10 mouse cellular contexts compared by ENCODE assay signal in genomic region chr12:80604218-80604617, GRCm38 (mm10). TPM values are rescaled to one million over a fixed set of nuclear protein-coding genes. Genes with fewer than 3 reads are reported as not detected.
A peak's percentile ranks its signal among the peaks of the same experiment; 100 is the strongest.
DNase-seq lines count a peak whose midpoint lies in the region; ATAC-seq and TF ChIP-seq lines count a peak whose summit lies in the region.
"Had no signal": no experiment of that assay in that cellular context is flagged by ENCODE, and none has a peak within 500 bp of the region (broad histone marks: within the 10 kb centered on the region; RNA-seq: fewer than 3 reads in every experiment).

No protein-coding gene starts in this region.

- 77% methylated on average over 2 of the region's 2 CpGs for WGBS in kidney, embryonic 16.5 days
- 77% methylated on average over 2 of the region's 2 CpGs for WGBS in midbrain, embryonic 11.5 days
- WGBS in midbrain, embryonic 13.5 days: 69% methylated on average over 2 of the region's 2 CpGs
- 79% methylated on average over 2 of the region's 2 CpGs for WGBS in stomach, embryonic 16.5 days

- no peaks in the 10 kb centered on the region for H3K9me3 ChIP-seq in kidney, embryonic 16.5 days (ENCODE audit: low read length)
- H3K9me3 ChIP-seq in midbrain, embryonic 11.5 days (ENCODE audit: control insufficient read depth, low read length): no peaks in the 10 kb centered on the region
- H3K9me3 ChIP-seq in midbrain, embryonic 13.5 days: no peaks in the 10 kb centered on the region
- H3K9me3 ChIP-seq in stomach, embryonic 16.5 days (replicated peaks; ENCODE audit: control insufficient read depth, low read length): no peaks in the 10 kb centered on the region
- H3K9me3 ChIP-seq: forebrain, embryonic 13.5 days had no signal

- no peak overlapping the region for H3K9ac ChIP-seq in kidney, embryonic 16.5 days (replicated peaks; ENCODE audit: low read length)
- H3K9ac ChIP-seq in midbrain, embryonic 11.5 days (ENCODE audit: low read length): no peak overlapping the region
- no peak overlapping the region for H3K9ac ChIP-seq in midbrain, embryonic 13.5 days (replicated peaks)
- no peak overlapping the region for H3K9ac ChIP-seq in stomach, embryonic 16.5 days (ENCODE audit: low read length)
- H3K9ac ChIP-seq: forebrain, embryonic 13.5 days had no signal

- 0 out of 2 replicates have a peak overlapping the region, but pooled peaks have one; percentile 28 for H3K27ac ChIP-seq in gastrocnemius, adult 2 months
- peak overlapping the region; percentile 56 for H3K27ac ChIP-seq in kidney, embryonic 16.5 days (ENCODE audit: low read length)
- H3K27ac ChIP-seq in midbrain, embryonic 11.5 days (ENCODE audit: low read depth, low read length): no peak overlapping the region
- no peak overlapping the region for H3K27ac ChIP-seq in midbrain, embryonic 13.5 days
- peak overlapping the region; percentile 40 for H3K27ac ChIP-seq in stomach, embryonic 16.5 days (ENCODE audit: low read length)

- no peak for DNase-seq in gastrocnemius, adult 2 months
- no peak for DNase-seq in gastrocnemius, postnatal 36 days
- DNase-seq in kidney, postnatal 25 days: no peak
- peak; percentile 59 for DNase-seq in midbrain, embryonic 11.5 days (ENCODE audit: low spot score, missing footprints)
- DNase-seq: thymus, postnatal 14 days had no signal

- H3K4me2 ChIP-seq in kidney, embryonic 16.5 days (replicated peaks; ENCODE audit: low read depth, low read length): no peak overlapping the region
- H3K4me2 ChIP-seq in midbrain, embryonic 11.5 days: no peak overlapping the region
- no peak overlapping the region for H3K4me2 ChIP-seq in midbrain, embryonic 13.5 days (replicated peaks)
- H3K4me2 ChIP-seq in stomach, embryonic 16.5 days (ENCODE audit: low read depth, low read length): no peak overlapping the region
- H3K4me2 ChIP-seq: forebrain, embryonic 13.5 days had no signal

- ATAC-seq in kidney, embryonic 16.5 days (ENCODE audit: low FRiP score, low TSS enrichment): no peak
- ATAC-seq in midbrain, embryonic 11.5 days (ENCODE audit: low FRiP score): no peak
- ATAC-seq in midbrain, embryonic 13.5 days: no peak
- ATAC-seq in stomach, embryonic 16.5 days (ENCODE audit: insufficient read depth, low FRiP score): no peak
- ATAC-seq: activated CD4-positive, CD25-positive, alpha-beta regulatory T cell, adult 4 months; forebrain, embryonic 13.5 days had no signal

- no peaks in the 10 kb centered on the region for H3K27me3 ChIP-seq in kidney, embryonic 16.5 days (ENCODE audit: insufficient read depth, low read length)
- no peaks in the 10 kb centered on the region for H3K27me3 ChIP-seq in midbrain, embryonic 11.5 days (ENCODE audit: control insufficient read depth, insufficient read depth, low read length)
- no peaks in the 10 kb centered on the region for H3K27me3 ChIP-seq in midbrain, embryonic 13.5 days
- H3K27me3 ChIP-seq in stomach, embryonic 16.5 days (ENCODE audit: control insufficient read depth, insufficient read depth, low read length): no peaks in the 10 kb centered on the region
- H3K27me3 ChIP-seq: forebrain, embryonic 13.5 days had no signal

- peaks cover 13% of the 10 kb centered on the region for H3K4me1 ChIP-seq in kidney, embryonic 16.5 days (ENCODE audit: insufficient read depth, low read length)
- H3K4me1 ChIP-seq in midbrain, embryonic 11.5 days (ENCODE audit: control insufficient read depth, insufficient read depth, low read length): no peaks in the 10 kb centered on the region
- no peaks in the 10 kb centered on the region for H3K4me1 ChIP-seq in midbrain, embryonic 13.5 days (replicated peaks)
- H3K4me1 ChIP-seq in stomach, embryonic 16.5 days (ENCODE audit: control insufficient read depth, insufficient read depth, low read length): peaks cover 21% of the 10 kb centered on the region

- no peaks in the 10 kb centered on the region for H3K36me3 ChIP-seq in kidney, embryonic 16.5 days (ENCODE audit: insufficient read depth, low read length)
- peaks cover 2% of the 10 kb centered on the region; the same call in 1 of the 2 replicates for H3K36me3 ChIP-seq in midbrain, embryonic 11.5 days (ENCODE audit: control insufficient read depth, insufficient read depth, low read length)
- peaks cover 37% of the 10 kb centered on the region for H3K36me3 ChIP-seq in midbrain, embryonic 13.5 days
- H3K36me3 ChIP-seq in stomach, embryonic 16.5 days (ENCODE audit: control insufficient read depth, insufficient read depth, low read length): no peaks in the 10 kb centered on the region

- H3K4me3 ChIP-seq in gastrocnemius, adult 2 months: no peak overlapping the region
- no peak overlapping the region for H3K4me3 ChIP-seq in kidney, embryonic 16.5 days (ENCODE audit: low read length)
- H3K4me3 ChIP-seq in midbrain, embryonic 11.5 days (ENCODE audit: low read depth, low read length): no peak overlapping the region
- H3K4me3 ChIP-seq in midbrain, embryonic 13.5 days (replicated peaks): no peak overlapping the region
- no peak overlapping the region for H3K4me3 ChIP-seq in stomach, embryonic 16.5 days (replicated peaks; ENCODE audit: low read length)
- H3K4me3 ChIP-seq: forebrain, embryonic 13.5 days had no signal

- intact Hi-C loops in gastrocnemius, adult 2 months (cut with DNase I): no loop called here
- intact Hi-C loops in gastrocnemius, postnatal 36 days (cut with DNase I): no loop called here

- TF ChIP-seq CTCF in gastrocnemius, adult 2 months (IDR thresholded peaks at IDR 0.05): no peak

RNA-seq across cellular contexts. Expression of gene Slc39a9, which starts 39.5 kb away (rescaled TPM):
- total RNA-seq in gastrocnemius, adult 2 months (2021): 10 to 100 TPM in 1 of 2 experiments, 1 to 10 TPM in 1; 7.8 to 11.6 TPM
- total RNA-seq in gastrocnemius, postnatal 36 days (2021): 1 to 10 TPM; 7.0 to 7.8 TPM
- 32.0 and 34.8 TPM in 2 replicates for polyA plus RNA-seq in kidney, embryonic 16.5 days (2015; fragmentation: Nextera tagmentation; extraction: Ambion mirVana)
- 29.8 and 30.4 TPM in 2 replicates for polyA plus RNA-seq in midbrain, embryonic 11.5 days (2014; fragmentation: Nextera tagmentation; extraction: Ambion mirVana)
- polyA plus RNA-seq in midbrain, embryonic 13.5 days (2015; fragmentation: Nextera tagmentation; extraction: Ambion mirVana): 26.1 and 27.5 TPM in 2 replicates
- 31.4 and 31.5 TPM in 2 replicates for polyA plus RNA-seq in stomach, embryonic 16.5 days (2015; fragmentation: Nextera tagmentation; extraction: Ambion mirVana)

RNA-seq across cellular contexts. Expression of gene Erh, which starts 39.9 kb away (rescaled TPM):
- 10 to 100 TPM; 14.4 to 17.7 TPM for total RNA-seq in gastrocnemius, adult 2 months (2021)
- total RNA-seq in gastrocnemius, postnatal 36 days (2021): 10 to 100 TPM; 10.7 to 19.9 TPM
- 279 and 331 TPM in 2 replicates for polyA plus RNA-seq in kidney, embryonic 16.5 days (2015; fragmentation: Nextera tagmentation; extraction: Ambion mirVana)
- 361 and 378 TPM in 2 replicates for polyA plus RNA-seq in midbrain, embryonic 11.5 days (2014; fragmentation: Nextera tagmentation; extraction: Ambion mirVana)
- 367 and 391 TPM in 2 replicates for polyA plus RNA-seq in midbrain, embryonic 13.5 days (2015; fragmentation: Nextera tagmentation; extraction: Ambion mirVana)
- polyA plus RNA-seq in stomach, embryonic 16.5 days (2015; fragmentation: Nextera tagmentation; extraction: Ambion mirVana): 216 and 218 TPM in 2 replicates

Comparison
In these comparisons a context has a peak if more than half of its experiments do, and no peak if none do; other contexts are left out.
1. H3K27ac ChIP-seq: peak in gastrocnemius, adult 2 months (single experiment), kidney, embryonic 16.5 days (single experiment) and stomach, embryonic 16.5 days (single experiment); none in midbrain, embryonic 11.5 days (single experiment) and midbrain, embryonic 13.5 days (single experiment).